Mouse (Mus musculus) cerebellum, adult 11 months (tissue): ENCODE results near the gene Arhgap44.
A peak's percentile ranks its signal among the peaks of the same experiment; 100 is the strongest.

ENCODE experiments used
- DNase-seq: peaks from one replicate; pipeline ENCODE4 v3.0.0; 2022

Arhgap44 gene

DNA sequence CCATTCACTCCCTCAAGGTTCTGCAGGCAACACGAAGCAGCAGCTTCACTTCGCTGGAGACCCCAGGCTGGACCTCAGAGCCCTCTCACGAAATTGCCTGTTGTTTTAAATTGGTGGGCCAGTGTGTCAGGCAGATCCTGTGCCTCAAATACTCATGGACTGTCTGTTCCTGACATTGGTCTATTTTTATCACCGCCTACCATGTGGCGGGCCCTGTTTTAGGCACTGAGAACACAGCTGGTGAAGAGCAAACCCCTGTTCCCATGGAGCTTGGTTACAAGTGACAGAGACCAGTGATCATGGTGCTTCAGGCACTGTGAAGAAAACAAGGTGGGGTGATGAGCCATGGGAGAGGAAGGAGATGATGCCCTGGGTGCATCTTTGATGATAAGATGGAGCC, 93.2 kb downstream of the Arhgap44 start:
- no peak for DNase-seq

DNA sequence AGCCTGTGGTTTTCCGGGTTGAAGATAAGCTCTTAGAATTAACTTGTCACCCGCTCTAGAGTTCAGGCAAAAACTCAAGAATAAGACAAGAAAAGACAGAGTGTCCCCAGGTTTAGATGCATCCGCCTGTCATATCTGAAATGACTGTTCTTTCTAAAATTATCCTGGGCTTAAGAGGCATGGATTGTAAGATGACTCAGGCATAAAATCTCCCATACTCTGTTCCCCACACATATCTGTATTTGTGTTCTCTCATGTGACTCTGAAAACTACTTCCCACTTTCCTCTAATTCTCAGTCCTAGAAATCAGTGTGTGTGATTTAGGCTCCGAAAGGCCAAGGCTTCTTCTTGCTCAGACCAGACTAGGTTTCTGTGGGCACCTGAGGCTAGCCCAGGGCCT, 93.7 kb downstream of the Arhgap44 start:
- DNase-seq: no peak

- DNase-seq: no peak
Observed at GRCm38 (mm10) chr11:65065201-65065600, 97.6 kb downstream of the Arhgap44 start.

DNA sequence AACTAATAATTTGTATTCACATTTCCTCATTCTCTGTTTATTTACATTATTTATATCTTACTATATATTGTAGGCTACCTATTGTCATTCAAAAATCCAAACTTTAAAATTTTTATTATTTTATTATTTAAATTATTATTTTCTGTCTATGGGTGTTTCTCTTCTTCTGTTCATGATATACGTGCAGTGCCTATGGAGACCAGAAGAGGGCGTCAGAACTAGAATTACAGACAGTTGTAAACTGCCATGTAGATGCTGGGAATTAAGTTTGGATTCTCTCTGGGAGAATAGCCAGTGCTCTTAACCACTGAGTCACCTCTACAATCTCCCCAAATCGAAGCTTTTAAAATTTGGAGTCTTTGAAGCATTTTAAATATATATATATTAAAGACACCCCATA, 101.3 kb downstream of the Arhgap44 start:
- DNase-seq: no peak

DNA sequence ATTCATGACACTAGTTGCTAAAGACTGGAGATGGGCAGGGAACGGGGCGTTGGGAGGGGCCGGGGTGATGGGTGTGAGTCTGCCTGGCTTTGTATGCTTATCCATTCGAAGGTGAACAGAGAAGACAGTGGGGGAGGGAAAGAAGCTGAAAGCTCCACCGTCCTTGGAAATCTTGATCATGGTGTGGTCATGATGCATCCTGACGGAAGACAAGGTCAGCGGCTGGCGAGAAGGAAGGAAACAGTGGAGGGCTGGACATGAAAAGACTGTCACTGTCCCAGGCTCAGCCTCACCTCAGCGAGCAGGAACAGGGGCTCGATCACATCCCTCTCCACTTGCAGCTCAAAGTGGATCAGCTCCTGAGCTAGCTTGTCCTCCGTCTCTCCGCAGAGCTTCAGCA, 103.2 kb downstream of the Arhgap44 start:
- DNase-seq: no peak

- no peak for DNase-seq
Observed at GRCm38 (mm10) chr11:65058224-65058908, 104.4 kb downstream of the Arhgap44 start.

GRCm38 (mm10) chr11:65055596-65055995, 107.2 kb downstream of the Arhgap44 start:
- DNase-seq: no peak

DNA sequence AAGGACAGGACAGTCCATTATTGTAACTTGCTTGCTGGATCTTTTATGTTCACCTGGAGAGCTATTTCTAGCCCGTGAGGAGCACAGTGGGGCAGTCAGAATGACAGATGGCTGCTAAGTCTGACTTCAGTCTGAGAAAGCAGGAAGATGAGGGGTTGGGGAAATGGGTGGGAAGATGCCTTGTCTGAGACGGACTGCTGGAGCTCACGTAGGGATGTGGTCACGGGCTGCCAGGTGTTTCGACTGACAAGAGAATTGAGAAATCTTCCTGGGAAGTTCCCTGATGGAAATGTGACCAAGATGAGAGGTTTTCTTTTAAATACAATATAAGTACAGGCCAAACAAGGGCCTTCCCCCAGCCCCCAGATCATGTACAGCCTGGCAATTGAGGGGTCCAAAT, 108.5 kb downstream of the Arhgap44 start:
- no peak for DNase-seq

GRCm38 (mm10) chr11:65050819-65051218, 111.9 kb downstream of the Arhgap44 start:
- no peak for DNase-seq

DNA sequence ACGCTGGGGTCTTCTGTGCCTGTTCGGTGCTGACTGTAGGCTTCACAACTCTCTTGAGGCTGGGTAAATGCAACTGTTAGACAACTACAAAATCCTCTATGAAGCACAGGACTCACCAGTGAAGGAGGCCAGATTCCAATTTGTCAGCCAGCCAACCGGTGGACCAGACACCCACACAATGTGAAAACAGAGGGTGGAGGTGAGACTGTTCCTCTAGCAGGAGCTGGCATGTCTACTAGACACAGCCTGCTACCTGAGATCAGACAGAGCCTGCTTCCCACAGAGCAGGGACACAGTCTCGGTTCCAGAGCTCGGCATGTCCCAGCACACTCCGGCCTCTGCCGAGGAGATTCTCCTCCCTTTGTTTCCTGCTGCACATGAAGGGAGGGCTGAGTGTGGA, 113.7 kb downstream of the Arhgap44 start:
- DNase-seq: peak; percentile 77

GRCm38 (mm10) chr11:65040556-65040955, 122.2 kb downstream of the Arhgap44 start:
- DNase-seq: peak; percentile 19

DNA sequence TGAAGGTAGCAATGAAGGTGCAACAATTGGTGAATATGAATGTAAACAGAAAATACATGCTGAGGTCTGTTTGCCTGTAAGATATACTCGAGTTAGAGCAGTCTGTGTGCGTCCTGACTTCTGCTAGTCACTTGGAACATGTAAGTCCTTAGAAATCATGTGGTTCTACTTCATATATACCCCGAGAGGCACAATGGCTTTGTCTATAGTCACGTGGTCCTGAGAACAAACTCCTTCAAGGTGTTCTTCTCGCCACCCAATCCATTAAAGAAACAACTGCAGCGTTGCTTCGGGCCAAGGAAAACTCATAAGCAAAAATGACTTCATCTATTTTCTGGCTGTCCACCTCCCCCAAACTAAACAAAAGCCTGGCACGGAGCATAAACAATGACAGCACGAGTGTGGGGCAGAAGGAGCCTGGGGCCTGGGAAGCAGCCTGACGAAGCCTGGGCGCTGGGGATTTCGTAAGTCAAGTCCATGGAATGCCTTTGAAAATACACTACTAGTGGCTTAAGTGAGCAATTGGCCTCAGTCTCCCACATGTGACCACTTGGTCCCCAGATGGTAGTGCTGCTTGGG, 123.2 kb downstream of the Arhgap44 start:
- no peak for DNase-seq

- no peak for DNase-seq
Observed at GRCm38 (mm10) chr11:65038996-65039395, 123.8 kb downstream of the Arhgap44 start.

DNA sequence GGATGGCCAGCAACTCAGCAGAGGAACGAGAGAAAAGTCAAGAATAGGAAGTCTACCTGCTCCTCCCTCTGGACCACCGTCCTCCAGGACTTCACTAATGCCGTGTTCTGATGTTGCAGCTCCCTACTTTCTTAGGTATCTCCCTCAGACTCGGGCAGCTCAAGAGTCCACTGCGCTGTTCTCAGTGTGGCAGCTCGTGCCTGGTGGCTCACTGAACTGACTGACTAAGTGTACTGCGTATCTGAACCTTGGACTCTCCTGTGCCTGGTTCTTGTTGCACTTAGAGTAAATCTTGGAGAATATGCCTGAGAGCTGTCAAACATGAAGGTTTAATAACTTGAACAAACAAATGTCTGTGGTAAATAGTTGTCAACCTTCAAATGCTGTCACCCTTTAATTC, 130.5 kb downstream of the Arhgap44 start:
- no peak for DNase-seq

DNA sequence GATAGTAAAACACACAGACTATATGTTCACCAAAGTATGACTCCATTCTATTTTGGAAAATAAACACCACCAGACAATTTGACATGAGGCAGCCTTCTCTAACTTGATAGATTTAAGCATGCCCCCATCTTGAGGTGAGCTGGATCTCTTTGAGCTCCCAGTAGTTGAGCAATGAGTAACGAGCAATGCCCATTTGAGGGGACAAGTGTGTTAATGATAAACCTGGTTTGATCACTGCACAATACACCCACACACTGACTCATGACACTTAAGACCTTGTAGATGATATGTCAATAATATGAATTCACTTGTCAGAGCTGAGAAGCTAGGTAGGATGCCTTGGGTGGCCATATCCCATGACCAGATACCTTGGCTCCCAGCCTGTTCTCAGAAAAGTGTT, 132.6 kb downstream of the Arhgap44 start:
- no peak for DNase-seq

- no peak for DNase-seq
Observed at GRCm38 (mm10) chr11:65028049-65028448, 134.7 kb downstream of the Arhgap44 start.

- no peak for DNase-seq
Observed at GRCm38 (mm10) chr11:65022771-65023170, 140.0 kb downstream of the Arhgap44 start.

DNA sequence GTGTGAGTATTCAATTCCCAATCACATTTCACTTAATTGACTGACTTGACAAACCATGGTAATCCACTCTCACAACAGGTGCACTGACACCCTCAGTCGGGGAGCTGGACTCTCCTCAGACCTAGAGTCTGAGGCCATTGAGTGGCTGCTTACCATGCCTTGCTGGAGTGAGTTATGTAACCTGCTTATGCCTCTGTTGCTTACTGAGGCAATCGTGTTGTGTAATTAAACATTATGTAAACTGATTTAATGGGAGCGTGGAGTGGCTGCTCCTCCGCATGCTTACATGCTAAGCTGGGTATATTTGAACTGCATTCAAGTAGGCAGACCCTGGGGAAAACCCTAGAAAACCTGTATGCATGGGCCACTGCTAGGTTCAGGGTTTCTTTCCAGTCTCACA, 142.0 kb downstream of the Arhgap44 start:
- no peak for DNase-seq

DNA sequence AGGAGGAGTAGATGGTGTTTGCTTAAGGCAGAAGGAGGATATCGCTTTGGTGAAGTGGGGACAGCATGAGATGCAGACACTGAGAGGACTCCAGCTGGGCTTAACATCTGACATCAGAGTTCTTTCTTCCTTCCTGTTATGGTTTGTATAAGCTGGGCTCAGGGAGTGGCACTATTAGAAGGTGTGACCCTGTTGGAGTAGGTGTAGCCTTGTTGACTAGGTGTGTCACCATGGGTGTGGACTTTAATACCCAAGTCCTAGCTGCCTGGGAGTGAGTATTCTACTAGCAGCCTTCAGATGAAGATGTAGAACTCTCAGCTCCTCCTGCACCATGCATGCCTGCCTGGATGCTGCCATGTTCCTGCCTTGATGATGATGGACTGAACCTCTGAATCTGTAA, 146.0 kb downstream of the Arhgap44 start:
- DNase-seq: no peak

GRCm38 (mm10) chr11:65013906-65014305, 148.9 kb downstream of the Arhgap44 start:
- DNase-seq: no peak

DNA sequence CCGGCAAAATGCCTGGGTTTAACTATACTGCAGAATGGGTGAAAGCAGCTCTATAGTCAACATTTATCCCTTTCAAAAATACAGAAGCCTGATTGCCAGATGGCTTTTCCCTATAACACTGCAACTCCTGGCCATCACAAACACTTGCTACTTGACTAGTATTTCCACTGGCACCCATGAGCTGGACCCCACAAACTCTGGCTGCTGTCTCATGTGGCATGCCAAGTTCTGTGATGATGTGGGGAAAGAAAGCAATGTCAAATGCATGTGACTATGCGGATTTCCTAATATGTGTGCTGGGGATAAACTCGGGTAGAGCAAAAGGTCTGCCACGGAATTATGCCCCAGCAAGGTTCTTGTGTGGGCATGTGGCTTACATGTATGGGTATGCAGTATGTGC, 156.7 kb downstream of the Arhgap44 start:
- DNase-seq: no peak

GRCm38 (mm10) chr11:65004836-65005235, 157.9 kb downstream of the Arhgap44 start:
- DNase-seq: no peak

- DNase-seq: no peak
Observed at GRCm38 (mm10) chr11:65003611-65004010, 159.2 kb downstream of the Arhgap44 start.

DNA sequence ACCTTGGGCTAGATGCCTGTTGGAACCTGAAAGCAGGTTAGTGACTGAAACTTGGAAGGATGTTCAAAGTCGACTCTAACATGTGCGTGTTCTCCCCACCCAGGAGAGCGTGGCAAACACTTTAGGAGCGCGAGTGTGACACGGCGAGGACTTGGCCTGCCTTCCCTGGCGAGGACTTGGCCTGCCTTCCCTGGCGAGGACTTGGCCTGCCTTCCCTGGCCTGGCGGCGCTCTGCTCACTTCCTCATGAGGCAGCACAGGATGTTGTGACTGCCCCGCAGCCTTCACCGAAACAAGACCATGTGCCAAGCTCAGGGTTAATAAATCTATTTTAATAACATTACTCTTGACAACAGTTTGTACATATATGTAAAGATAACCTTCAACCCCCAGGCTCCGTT, 161.0 kb downstream of the Arhgap44 start:
- peak; percentile 32 for DNase-seq

DNA sequence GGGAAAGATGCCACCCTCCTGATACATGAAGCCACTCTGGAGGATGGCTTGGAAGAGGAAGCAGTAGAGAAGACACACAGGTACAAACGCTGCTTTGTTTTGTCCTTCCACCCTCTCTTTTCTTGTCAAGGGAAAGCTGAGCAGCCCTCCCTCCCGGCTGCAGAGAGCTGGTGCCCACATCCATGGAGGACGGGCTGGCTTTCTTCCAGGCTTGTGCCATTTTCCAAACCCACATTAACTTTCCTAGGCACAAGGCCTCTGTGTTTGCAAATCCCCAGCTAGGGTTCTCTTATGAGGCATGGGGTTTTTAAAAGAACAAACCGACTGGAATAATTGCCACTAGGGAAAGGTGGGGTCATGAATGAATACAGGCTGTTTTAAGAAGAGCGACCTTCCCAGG, 163.1 kb downstream of the Arhgap44 start:
- no peak for DNase-seq
